In the genomic region with DNA sequence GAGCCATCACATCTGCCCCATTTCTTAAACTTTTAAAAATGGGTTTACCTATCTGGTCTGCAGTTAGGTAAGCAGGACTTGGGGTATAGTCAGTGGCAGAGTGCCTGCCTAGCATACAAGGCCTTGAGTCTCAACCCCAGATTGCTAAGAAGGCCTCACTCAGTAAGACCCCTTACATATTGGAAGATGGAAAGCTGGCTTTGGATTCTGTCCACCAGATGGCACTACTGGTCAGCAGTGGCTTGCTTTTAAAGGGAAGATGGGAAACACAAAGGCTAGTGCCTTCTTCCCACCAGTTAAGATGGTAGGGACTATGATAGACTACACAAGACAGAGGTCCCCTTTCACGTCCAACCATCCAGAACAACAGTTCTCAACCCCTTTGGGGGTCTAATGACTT, we compare ENCODE assay signal across 9 mouse cellular contexts. TPM values are rescaled to one million over a fixed set of nuclear protein-coding genes. Genes with fewer than 3 reads are reported as not detected.
DNase-seq lines count a peak whose midpoint lies in the region; ATAC-seq and TF ChIP-seq lines count a peak whose summit lies in the region.
"Had no signal": no experiment of that assay in that cellular context is flagged by ENCODE, and none has a peak within 500 bp of the region (broad histone marks: within the 10 kb centered on the region; RNA-seq: fewer than 3 reads in every experiment).

No protein-coding gene starts in this region.

- no peak overlapping the region for H3K9ac ChIP-seq in hindbrain, embryonic 11.5 days (ENCODE audit: low read depth, low read length)
- H3K9ac ChIP-seq in hindbrain, embryonic 16.5 days (ENCODE audit: low read depth, low read length), result no peak overlapping the region
- no peak overlapping the region for H3K9ac ChIP-seq in midbrain, postnatal 0 days (replicated peaks; ENCODE audit: low read length, poor library complexity, severe bottlenecking)
- H3K9ac ChIP-seq: liver, embryonic 15.5 days had no signal

- WGBS in hindbrain, embryonic 11.5 days, result 48% methylated on average over 1 of the region's 1 CpGs
- 38% methylated on average over 1 of the region's 1 CpGs for WGBS in hindbrain, embryonic 16.5 days
- 56% methylated on average over 1 of the region's 1 CpGs for WGBS in midbrain, postnatal 0 days

- H3K9me3 ChIP-seq in hindbrain, embryonic 11.5 days (ENCODE audit: control insufficient read depth, low read length), result no peaks in the 10 kb centered on the region
- no peaks in the 10 kb centered on the region for H3K9me3 ChIP-seq in hindbrain, embryonic 16.5 days (ENCODE audit: control insufficient read depth, low read length)
- no peaks in the 10 kb centered on the region for H3K9me3 ChIP-seq in midbrain, postnatal 0 days (ENCODE audit: low read length)
- H3K9me3 ChIP-seq: liver, embryonic 15.5 days had no signal

- H3K4me1 ChIP-seq in hindbrain, embryonic 11.5 days (replicated peaks; ENCODE audit: control insufficient read depth, insufficient read depth, low read length), result no peaks in the 10 kb centered on the region
- no peaks in the 10 kb centered on the region for H3K4me1 ChIP-seq in hindbrain, embryonic 16.5 days (ENCODE audit: control insufficient read depth, insufficient read depth, low read depth, low read length)
- H3K4me1 ChIP-seq in midbrain, postnatal 0 days (ENCODE audit: insufficient read depth, low read length), result no peaks in the 10 kb centered on the region
- H3K4me1 ChIP-seq: liver, embryonic 15.5 days had no signal

- peak; percentile 73 for DNase-seq in hindbrain, embryonic 11.5 days (ENCODE audit: low spot score)
- DNase-seq in urinary bladder, postnatal 36 days (ENCODE audit: low spot score in 2 of 2), result peak; percentile 28 to 46
- no peak for DNase-seq in urinary bladder, postnatal 10 days (ENCODE audit: low spot score)
- peak; percentile 18 to 37 for DNase-seq in cerebellum, postnatal 36 days
- peak; percentile 81 for DNase-seq in kidney, postnatal 10 days
- DNase-seq in midbrain, postnatal 0 days (ENCODE audit: low spot score), result peak; percentile 77

- no peaks in the 10 kb centered on the region for H3K36me3 ChIP-seq in hindbrain, embryonic 11.5 days (ENCODE audit: control insufficient read depth, insufficient read depth, low read length)
- peaks cover 9% of the 10 kb centered on the region for H3K36me3 ChIP-seq in hindbrain, embryonic 16.5 days (ENCODE audit: control insufficient read depth, insufficient read depth, low read length)
- peaks cover 18% of the 10 kb centered on the region for H3K36me3 ChIP-seq in midbrain, postnatal 0 days (ENCODE audit: insufficient read depth, low read length)

- TF ChIP-seq CTCF in midbrain, postnatal 0 days (IDR thresholded peaks at IDR 0.05), result peak; percentile 84

- no peak overlapping the region for H3K4me3 ChIP-seq in hindbrain, embryonic 11.5 days (ENCODE audit: low read depth, low read length)
- no peak overlapping the region for H3K4me3 ChIP-seq in hindbrain, embryonic 16.5 days (ENCODE audit: low read length)
- no peak overlapping the region for H3K4me3 ChIP-seq in midbrain, postnatal 0 days (ENCODE audit: low read depth, low read length)
- H3K4me3 ChIP-seq: liver, embryonic 15.5 days had no signal

- no peak for ATAC-seq in hindbrain, embryonic 11.5 days (ENCODE audit: low FRiP score)
- no peak; the same call in 1 of the 2 replicates for ATAC-seq in hindbrain, embryonic 16.5 days
- ATAC-seq in midbrain, postnatal 0 days (ENCODE audit: low FRiP score), result no peak
- ATAC-seq in inflammation-experienced regulatory T-cells, adult 6 months, result no peak

- H3K4me2 ChIP-seq in hindbrain, embryonic 11.5 days (replicated peaks; ENCODE audit: low read depth, low read length), result no peak overlapping the region
- no peak overlapping the region for H3K4me2 ChIP-seq in hindbrain, embryonic 16.5 days (ENCODE audit: low read length)
- H3K4me2 ChIP-seq in midbrain, postnatal 0 days (ENCODE audit: low read depth, low read length, poor library complexity, severe bottlenecking), result no peak overlapping the region
- H3K4me2 ChIP-seq: liver, embryonic 15.5 days had no signal

- H3K27ac ChIP-seq in hindbrain, embryonic 11.5 days (ENCODE audit: low read depth, low read length), result no peak overlapping the region
- no peak overlapping the region for H3K27ac ChIP-seq in hindbrain, embryonic 16.5 days (ENCODE audit: low read depth, low read length)
- no peak overlapping the region for H3K27ac ChIP-seq in midbrain, postnatal 0 days (ENCODE audit: low read depth, low read length)
- H3K27ac ChIP-seq: liver, embryonic 15.5 days had no signal

- H3K27me3 ChIP-seq in hindbrain, embryonic 11.5 days (ENCODE audit: control insufficient read depth, insufficient read depth, low read length), result no peaks in the 10 kb centered on the region
- H3K27me3 ChIP-seq in hindbrain, embryonic 16.5 days (replicated peaks; ENCODE audit: control insufficient read depth, insufficient read depth, low read length), result no peaks in the 10 kb centered on the region
- H3K27me3 ChIP-seq in midbrain, postnatal 0 days (ENCODE audit: insufficient read depth, low read length), result no peaks in the 10 kb centered on the region
- H3K27me3 ChIP-seq: liver, embryonic 15.5 days had no signal

RNA-seq across cellular contexts. Expression of a gene that starts 20.3 kb away (rescaled TPM):
- 49.5 and 51.5 TPM in 2 replicates for polyA plus RNA-seq in hindbrain, embryonic 11.5 days (2014; fragmentation: Nextera tagmentation; extraction: Ambion mirVana)
- polyA plus RNA-seq in hindbrain, embryonic 16.5 days (2015; fragmentation: Nextera tagmentation; extraction: Ambion mirVana), result 38.5 and 40.6 TPM in 2 replicates
- total RNA-seq in midbrain, postnatal 0 days (2014; rRNA removed), result 15.5 and 17.3 TPM in 2 replicates
- polyA plus RNA-seq in midbrain, postnatal 0 days (2015; fragmentation: Nextera tagmentation; extraction: Ambion mirVana), result 34.4 and 36.1 TPM in 2 replicates
- 10 to 100 TPM; 30.7 to 35.8 (median 32.9) TPM for polyA plus RNA-seq in inflammation-experienced regulatory T-cells, adult 6 months (2017; shearing (Covaris generic))
